Mouse (Mus musculus): Measurements from ENCODE around the gene Cox8a. TPM values are rescaled to one million over a fixed set of nuclear protein-coding genes. Genes with fewer than 3 reads are reported as not detected.

Gene Cox8a
- polyA plus RNA-seq, 1 experiment from 2014 or later, result 817 TPM

DNA sequence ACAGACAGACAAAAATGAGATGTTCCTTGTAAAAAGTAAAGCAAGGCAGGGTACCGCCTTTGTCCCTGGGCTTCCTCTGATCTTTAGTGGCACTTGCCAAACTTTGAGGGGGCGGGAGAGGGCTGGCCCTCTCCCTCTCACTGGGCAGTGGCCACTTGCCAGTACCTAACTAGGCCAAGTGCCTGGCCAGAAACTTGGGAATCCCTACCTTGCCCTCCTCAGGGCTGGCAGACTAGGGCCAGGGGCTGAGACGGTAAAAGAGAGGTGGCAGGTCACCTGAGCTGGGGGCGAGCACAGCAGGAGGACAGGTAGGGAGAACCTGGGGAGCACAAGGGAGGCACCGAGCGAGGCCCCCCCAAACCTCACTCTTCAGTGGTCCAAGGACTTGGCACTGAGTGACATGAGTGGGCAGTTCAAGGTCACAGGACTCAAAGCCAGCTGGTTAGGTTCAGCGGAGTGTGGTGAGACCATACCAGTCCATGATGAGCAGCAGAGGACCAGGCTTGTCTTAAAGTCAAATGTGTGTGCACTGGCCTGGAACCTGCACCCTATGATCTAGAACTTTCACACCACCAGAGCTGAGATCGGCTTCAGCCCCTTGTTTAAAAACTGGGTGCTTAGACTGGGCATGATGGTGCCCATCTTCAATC lies 36.5 kb downstream of the Cox8a start:
- Histone ChIP-seq H3K4me1 (peaks cover 58% of the 10 kb centered on the region), H3K4me2 (replicated peaks) (no peak overlapping the region), H3K4me3 (no peak overlapping the region), H3K27me3 (peaks cover 54% of the 10 kb centered on the region), H3K9ac (no peak overlapping the region), H3K9me3 (replicated peaks) (no peaks in the 10 kb centered on the region), H3K36me3 (no peaks in the 10 kb centered on the region), H3K27ac (no peak overlapping the region)
- WGBS, result 81% methylated on average over 8 of the region's 8 CpGs
- ATAC-seq (ENCODE audit: low FRiP score), result no peak

DNA sequence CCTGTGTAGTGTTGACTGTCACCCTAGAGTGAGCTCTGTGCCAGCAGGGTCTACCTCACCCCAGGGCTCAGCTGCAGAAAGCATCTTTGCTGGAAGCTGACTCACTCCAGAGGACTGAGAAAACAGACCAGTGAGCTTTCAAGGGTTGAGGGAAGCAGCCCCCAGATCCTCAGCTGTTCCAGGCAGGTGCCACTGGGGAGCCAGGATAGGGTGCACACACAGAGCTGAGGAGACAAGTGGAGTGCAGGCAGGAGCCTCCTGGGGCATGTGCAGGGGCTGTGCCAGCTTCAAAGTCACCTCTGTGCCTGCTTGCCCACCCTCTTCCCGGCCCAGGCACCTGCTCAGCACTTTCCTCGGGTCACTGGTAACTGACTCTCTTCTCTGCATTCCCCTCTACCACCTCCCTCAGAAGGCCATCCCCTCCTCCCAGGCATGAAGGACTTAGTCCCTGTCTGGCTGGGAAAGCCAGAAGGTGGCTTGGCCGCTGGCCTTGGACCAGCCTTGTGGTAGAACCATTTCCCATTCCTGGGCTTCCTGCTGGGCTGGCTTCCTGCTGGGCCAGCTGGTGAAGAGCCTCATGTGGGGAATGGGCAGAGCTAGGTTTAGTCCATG lies 38.5 kb downstream of the Cox8a start:
- Histone ChIP-seq H3K9me3 (replicated peaks) (no peaks in the 10 kb centered on the region), H3K4me2 (replicated peaks) (no peak overlapping the region), H3K9ac (no peak overlapping the region), H3K36me3 (no peaks in the 10 kb centered on the region), H3K27me3 (peaks cover 37% of the 10 kb centered on the region), H3K27ac (no peak overlapping the region), H3K4me3 (no peak overlapping the region), H3K4me1 (peaks cover 51% of the 10 kb centered on the region)
- 26% methylated on average over 3 of the region's 3 CpGs for WGBS
- no peak for ATAC-seq (ENCODE audit: low FRiP score)

DNA sequence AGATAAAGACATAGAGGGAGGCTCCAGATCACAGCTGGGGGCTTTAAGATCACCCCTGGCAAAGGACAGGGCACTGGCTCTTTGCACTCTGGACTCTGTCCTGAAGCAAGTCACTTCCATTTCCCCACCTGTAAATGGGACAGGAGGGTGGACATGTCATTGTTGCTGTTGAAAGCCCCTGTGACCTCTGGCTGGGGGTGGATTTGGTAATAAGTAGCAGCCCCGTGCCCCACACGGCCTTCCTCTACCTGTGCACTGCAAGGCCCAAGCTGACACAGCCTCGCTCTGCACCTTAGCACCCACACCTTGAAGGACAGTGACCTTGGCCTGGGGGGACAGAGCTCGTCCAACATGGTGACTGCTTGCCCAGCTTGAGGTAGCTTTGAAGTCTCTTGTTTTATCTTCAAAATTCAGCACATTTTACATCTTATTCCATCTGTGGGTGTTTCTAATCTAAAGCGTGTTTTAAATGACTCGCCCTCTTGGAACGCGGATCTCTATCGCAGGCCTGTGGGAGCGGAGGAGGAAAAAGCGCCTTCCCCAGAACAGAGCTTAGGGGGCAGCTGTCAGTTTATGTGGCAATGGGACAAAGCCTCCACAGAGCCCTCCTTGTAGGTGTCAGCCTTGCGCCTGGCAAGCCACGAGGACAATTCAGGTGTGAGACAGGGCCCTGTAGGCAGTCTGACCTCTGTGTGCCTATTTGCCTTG lies 39.5 kb downstream of the Cox8a start:
- H3K4me2 ChIP-seq (replicated peaks), result no peak overlapping the region
- no peak for ATAC-seq (ENCODE audit: low FRiP score)
- 58% methylated on average over 13 of the region's 13 CpGs for WGBS
- H3K27ac ChIP-seq, result no peak overlapping the region
- no peaks in the 10 kb centered on the region for H3K9me3 ChIP-seq (replicated peaks)
- no peak overlapping the region for H3K4me3 ChIP-seq
- H3K9ac ChIP-seq, result no peak overlapping the region
- H3K36me3 ChIP-seq, result no peaks in the 10 kb centered on the region
- peaks cover 29% of the 10 kb centered on the region for H3K27me3 ChIP-seq
- peaks cover 45% of the 10 kb centered on the region for H3K4me1 ChIP-seq

DNA sequence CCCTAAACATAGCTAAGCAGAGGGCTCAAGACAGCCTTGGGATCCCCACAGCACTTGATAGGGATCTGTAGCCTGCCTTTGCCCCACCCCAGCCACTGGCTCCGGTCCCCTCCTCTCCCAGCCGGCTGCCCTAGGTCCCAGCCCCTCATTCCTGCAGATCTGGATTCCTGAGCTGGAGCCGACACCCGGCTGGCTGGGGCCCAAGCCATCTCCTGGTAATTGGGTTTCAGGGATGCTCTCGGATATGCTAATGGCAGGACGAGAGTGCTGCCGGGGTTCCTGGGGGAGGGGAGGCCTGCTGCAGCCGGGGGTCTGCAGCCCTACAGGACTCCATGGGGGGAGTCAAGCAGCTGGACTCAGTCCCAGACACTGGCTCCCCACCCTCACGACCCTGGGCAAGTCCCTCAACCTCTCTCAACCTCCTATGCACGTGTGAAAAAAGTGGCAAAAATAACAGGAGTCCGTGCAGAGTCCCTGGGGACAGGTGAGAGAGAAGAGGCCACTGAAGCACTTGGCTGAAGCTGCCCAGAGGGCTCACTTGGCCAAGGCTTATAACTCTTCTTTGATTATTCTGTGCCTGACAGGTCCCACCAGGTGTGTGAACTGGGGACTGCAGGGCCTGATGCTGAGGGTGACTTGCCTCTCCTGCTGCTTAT lies 41.2 kb downstream of the Cox8a start:
- Histone ChIP-seq H3K4me3 (no peak overlapping the region), H3K27ac (0 out of 2 replicates have a peak overlapping the region, but pooled peaks have one; percentile 1), H3K9ac (0 out of 2 replicates have a peak overlapping the region, but pooled peaks have one; percentile 10), H3K36me3 (no peaks in the 10 kb centered on the region), H3K4me1 (peaks cover 45% of the 10 kb centered on the region), H3K4me2 (replicated peaks) (no peak overlapping the region), H3K27me3 (peaks cover 26% of the 10 kb centered on the region), H3K9me3 (replicated peaks) (no peaks in the 10 kb centered on the region)
- 4% methylated on average over 11 of the region's 11 CpGs for WGBS
- peak; percentile 18; the same call in 1 of the 2 replicates for ATAC-seq (ENCODE audit: low FRiP score)

DNA sequence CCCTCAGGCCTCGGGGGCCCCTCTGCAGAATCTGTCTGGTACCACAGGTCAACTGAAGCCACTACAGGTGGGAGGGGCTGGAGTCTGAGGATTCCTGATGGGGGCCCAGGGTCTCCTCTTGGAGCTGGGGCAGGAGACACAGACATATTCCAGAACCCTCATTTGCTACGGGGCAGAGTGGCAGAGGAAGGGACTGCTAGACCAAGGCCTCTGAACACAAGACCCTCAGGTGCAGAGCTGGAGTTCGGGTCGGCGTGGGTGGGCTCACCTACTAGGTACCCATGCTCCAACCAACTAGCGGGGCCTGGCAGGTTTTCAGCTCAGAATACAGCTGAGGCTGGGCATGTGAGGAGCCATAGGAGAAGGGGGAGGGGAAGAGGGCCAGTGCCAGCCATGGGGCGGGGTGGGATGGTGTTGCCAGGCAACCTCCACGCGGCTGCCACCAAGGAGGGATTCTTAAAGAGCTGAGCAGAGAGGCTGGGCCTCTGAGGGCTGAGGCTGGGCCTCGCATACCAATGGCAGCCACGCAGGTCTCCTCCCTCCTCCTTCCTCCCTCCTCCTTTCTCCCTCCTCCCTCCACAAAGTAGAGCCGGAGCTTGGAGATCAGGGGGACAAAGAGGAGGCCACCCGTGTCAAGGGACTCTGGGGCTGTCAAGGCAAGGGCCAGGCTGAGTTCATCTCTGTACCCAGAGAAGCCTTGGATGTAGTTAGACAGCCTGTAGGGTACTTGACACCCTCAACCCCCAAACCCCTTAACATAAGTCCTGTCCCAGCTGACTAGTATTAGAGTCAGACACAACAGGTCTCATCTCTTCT lies 45.2 kb downstream of the Cox8a start:
- Histone ChIP-seq H3K9ac (no peak overlapping the region; the same call in 1 of the 2 replicates), H3K36me3 (no peaks in the 10 kb centered on the region), H3K27me3 (peaks cover 31% of the 10 kb centered on the region), H3K9me3 (replicated peaks) (no peaks in the 10 kb centered on the region), H3K4me2 (replicated peaks) (peak overlapping the region; percentile 9; the same call in 1 of the 2 replicates), H3K4me3 (no peak overlapping the region), H3K27ac (peak overlapping the region; percentile 72), H3K4me1 (peaks cover 42% of the 10 kb centered on the region)
- 13% methylated on average over 13 of the region's 13 CpGs for WGBS
- ATAC-seq (ENCODE audit: low FRiP score), result peak; percentile 93

DNA sequence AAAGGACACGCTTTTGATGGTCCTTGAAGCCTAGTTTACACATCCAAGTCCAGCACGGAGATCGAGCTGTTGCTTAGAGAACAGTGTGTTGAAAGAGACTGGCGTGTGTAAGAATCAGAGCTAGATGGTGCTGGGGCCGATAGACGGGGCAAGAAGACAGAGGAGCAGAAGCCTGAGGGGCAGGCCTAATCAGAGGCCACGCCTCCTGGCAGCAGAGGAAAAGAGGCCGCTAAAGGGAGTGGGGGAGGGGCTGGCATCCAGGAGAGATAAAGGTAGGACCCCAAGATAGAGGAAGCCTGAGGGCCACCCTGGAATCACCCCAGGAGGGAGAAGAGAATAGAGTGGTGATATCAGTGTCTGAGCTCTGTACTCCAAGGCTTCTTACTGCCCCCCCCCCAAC lies 46.0 kb downstream of the Cox8a start:
- 5% methylated on average over 8 of the region's 8 CpGs for WGBS
- H3K9me3 ChIP-seq (replicated peaks), result no peaks in the 10 kb centered on the region
- peak; percentile 21; the same call in 1 of the 2 replicates for ATAC-seq (ENCODE audit: low FRiP score)
- no peak overlapping the region for H3K9ac ChIP-seq
- H3K36me3 ChIP-seq, result no peaks in the 10 kb centered on the region
- H3K4me3 ChIP-seq, result no peak overlapping the region
- peaks cover 44% of the 10 kb centered on the region for H3K4me1 ChIP-seq
- H3K27me3 ChIP-seq, result peaks cover 36% of the 10 kb centered on the region
- H3K4me2 ChIP-seq (replicated peaks), result peak overlapping the region; percentile 9; the same call in 1 of the 2 replicates
- peak overlapping the region; percentile 23; the same call in 1 of the 2 replicates for H3K27ac ChIP-seq

DNA sequence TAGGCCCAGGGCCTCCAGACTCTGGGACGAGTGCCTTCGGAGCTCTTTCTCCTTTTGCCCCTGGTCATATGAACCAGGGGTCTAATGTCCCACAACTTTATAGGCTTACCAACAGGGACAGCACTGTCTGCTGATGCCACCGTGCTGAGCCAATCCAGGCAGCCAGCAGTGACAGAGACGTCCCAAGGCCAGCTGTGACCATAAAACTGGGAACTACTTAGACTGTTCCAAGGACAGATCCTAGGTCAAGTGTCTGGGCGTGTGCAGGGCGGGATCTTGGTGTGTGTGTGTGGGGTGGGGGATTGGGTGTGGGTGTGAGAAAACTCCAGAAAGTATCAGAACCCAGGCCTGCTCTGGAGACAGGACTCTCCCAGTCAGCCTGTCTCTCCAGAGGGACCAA lies 46.5 kb downstream of the Cox8a start:
- ATAC-seq (ENCODE audit: low FRiP score), result no peak
- Histone ChIP-seq H3K27me3 (peaks cover 40% of the 10 kb centered on the region), H3K36me3 (no peaks in the 10 kb centered on the region), H3K27ac (0 out of 2 replicates have a peak overlapping the region, but pooled peaks have one; percentile 23), H3K4me3 (no peak overlapping the region), H3K9me3 (replicated peaks) (no peaks in the 10 kb centered on the region), H3K4me2 (replicated peaks) (no peak overlapping the region), H3K9ac (no peak overlapping the region), H3K4me1 (peaks cover 43% of the 10 kb centered on the region)
- 71% methylated on average over 6 of the region's 6 CpGs for WGBS

DNA sequence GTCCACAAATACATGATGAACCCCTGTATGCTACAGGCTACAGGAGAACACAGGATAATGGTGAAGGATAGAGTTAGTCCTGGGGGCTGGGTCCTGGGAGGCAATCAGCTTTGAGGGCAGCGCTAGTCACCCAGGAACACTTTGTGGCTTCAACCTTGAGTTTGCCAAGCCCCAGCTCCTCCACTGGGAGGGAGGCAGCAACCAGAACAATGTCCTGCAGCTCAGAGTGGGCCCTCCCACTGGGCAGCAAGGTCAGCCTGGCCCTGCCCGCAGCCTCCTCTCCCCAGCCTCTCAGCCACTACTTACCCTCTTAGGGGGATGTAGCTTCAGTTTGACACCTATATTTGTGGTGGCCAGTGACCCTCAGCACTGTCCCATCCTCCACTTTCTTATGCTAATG lies 49.0 kb downstream of the Cox8a start:
- 28% methylated on average over 2 of the region's 2 CpGs for WGBS
- no peak overlapping the region for H3K4me2 ChIP-seq (replicated peaks)
- H3K9me3 ChIP-seq (replicated peaks), result no peaks in the 10 kb centered on the region
- no peak overlapping the region for H3K27ac ChIP-seq
- ATAC-seq (ENCODE audit: low FRiP score), result no peak
- no peak overlapping the region for H3K9ac ChIP-seq
- no peak overlapping the region for H3K4me3 ChIP-seq
- no peaks in the 10 kb centered on the region for H3K36me3 ChIP-seq
- peaks cover 61% of the 10 kb centered on the region for H3K4me1 ChIP-seq
- H3K27me3 ChIP-seq, result peaks cover 61% of the 10 kb centered on the region

DNA sequence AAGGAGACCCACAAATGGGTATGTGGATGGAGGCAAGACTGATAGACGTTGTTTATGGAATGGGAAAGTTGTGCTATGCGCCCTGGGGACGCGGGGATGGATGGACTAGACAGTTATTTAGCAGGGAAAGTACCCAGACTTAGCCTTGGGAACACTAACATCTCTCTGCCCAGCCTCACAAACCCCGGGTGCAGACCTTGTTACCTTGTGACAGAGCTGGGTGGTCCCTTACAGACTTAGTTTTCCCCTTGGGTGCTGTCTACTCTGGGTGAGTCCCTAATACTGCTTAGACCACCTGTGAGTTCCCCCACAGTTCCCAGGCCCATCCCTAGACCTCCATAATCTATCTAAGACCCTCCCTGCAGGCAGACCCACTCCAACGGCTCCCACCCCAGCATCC lies 50.6 kb downstream of the Cox8a start:
- 11% methylated on average over 6 of the region's 6 CpGs for WGBS
- ATAC-seq (ENCODE audit: low FRiP score), result no peak
- Histone ChIP-seq H3K27ac (no peak overlapping the region), H3K9me3 (replicated peaks) (no peaks in the 10 kb centered on the region), H3K4me2 (replicated peaks) (0 out of 2 replicates have a peak overlapping the region, but pooled peaks have one; percentile 1), H3K9ac (no peak overlapping the region), H3K27me3 (peaks cover 77% of the 10 kb centered on the region), H3K36me3 (no peaks in the 10 kb centered on the region), H3K4me3 (0 out of 2 replicates have a peak overlapping the region, but pooled peaks have one; percentile 69), H3K4me1 (peaks cover 50% of the 10 kb centered on the region)

DNA sequence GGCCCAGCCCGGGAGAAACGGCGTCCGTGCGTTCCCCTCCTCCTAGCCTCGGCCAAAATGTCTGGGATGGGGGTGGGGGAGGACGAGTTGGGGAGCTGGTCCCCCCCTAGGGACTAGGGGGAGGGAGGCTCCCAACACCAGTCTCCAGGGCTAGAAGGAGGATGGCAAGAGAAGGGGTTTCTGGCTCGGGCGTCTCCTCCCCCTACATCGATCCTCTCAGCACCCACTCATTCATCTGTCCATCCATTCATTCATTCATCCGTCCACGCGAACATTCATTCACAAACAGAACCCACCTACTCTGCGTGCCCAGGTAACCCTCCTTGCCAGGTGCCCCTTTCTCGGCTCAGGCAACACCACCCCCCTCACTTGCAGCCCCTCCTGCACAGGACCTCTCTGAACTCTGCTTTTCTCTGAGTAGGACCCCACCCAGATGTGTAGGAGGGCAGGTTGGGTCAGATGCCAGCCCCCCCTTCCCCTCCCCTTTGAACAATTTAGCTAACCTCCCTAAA lies 51.2 kb downstream of the Cox8a start:
- H3K9me3 ChIP-seq (replicated peaks), result no peaks in the 10 kb centered on the region
- no peak; the same call in none of the 2 replicates for ATAC-seq (ENCODE audit: low FRiP score)
- H3K4me3 ChIP-seq, result peak overlapping the region; percentile 69
- H3K9ac ChIP-seq, result peak overlapping the region; percentile 83
- peaks cover 79% of the 10 kb centered on the region for H3K27me3 ChIP-seq
- whole genome bisulfite sequencing, result 3% methylated on average over 5 of the region's 15 CpGs
- peak overlapping the region; percentile 99 for H3K4me2 ChIP-seq (replicated peaks)
- H3K36me3 ChIP-seq, result no peaks in the 10 kb centered on the region
- H3K27ac ChIP-seq, result no peak overlapping the region
- peaks cover 45% of the 10 kb centered on the region for H3K4me1 ChIP-seq

DNA sequence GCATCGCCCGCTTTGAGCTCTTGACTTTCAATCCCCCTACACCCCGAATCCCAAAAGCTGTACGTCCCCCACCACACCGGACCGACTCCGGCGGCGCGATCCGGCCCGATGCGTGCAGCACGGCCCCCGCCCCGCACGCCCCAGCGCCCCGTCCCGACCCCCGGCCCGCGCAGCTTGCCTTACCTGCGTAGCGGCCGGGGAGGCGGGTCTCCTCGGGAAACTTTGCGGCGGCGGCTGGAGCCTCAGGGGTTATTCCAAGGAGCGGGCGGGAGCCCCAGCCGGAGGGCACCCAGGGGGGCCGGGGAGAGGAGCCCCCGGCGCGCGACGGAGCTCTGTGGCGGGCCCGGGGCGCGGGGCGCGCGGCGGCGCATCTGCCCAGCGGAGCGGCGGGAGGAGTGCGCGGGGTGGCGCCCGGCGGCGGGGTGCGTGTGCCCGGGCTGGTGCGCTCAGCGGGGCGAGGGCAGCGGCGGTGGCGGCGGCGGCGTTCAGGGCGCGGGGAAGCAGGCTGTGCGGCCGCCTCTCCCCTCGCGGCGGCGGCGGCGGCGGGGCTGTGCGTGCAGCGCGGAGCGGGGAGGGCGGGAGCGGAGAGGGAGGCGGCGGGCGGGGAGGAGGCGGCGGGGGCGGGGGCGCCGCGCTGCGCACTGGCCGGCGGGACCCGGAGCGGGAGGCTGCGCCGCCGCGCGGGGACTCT lies 51.8 kb downstream of the Cox8a start:
- Histone ChIP-seq H3K9ac (peak overlapping the region; percentile 83), H3K27me3 (peaks cover 82% of the 10 kb centered on the region), H3K9me3 (replicated peaks) (no peaks in the 10 kb centered on the region), H3K4me2 (replicated peaks) (peak overlapping the region; percentile 99), H3K4me3 (peak overlapping the region; percentile 69), H3K4me1 (peaks cover 42% of the 10 kb centered on the region), H3K27ac (no peak overlapping the region), H3K36me3 (no peaks in the 10 kb centered on the region)
- 1% methylated on average over 48 of the region's 105 CpGs for WGBS
- ATAC-seq (ENCODE audit: low FRiP score), result peak; percentile 23

Measured in hindbrain, embryonic 12.5 days (tissue).